Mouse (Mus musculus) CH12.LX (cell line): ENCODE results near the gene Fry. TPM values are rescaled to one million over a fixed set of nuclear protein-coding genes. Genes with fewer than 3 reads are reported as not detected.

Experiments
- DNase-seq: peaks from one replicate; pipeline ENCODE4 v3.0.0-alpha.2; 2013; ENCODE audit errors: extremely low read depth
- H3K27ac ChIP-seq: 2 replicates; pipeline ENCODE4 v1.5.1; 2012; ENCODE audit warnings: low read depth, mild to moderate bottlenecking, control low read depth, moderate library complexity; ENCODE audit not compliant: insufficient read depth
- H3K27me3 ChIP-seq: replicated peaks from 2 replicates; pipeline ENCODE3; 2012; ENCODE audit warnings: inconsistent platforms
- H3K36me3 ChIP-seq, 2 experiments: replicated peaks in 1 of 2; 2 replicates each; pipeline versions ENCODE3 to v1.6.1; 2012; ENCODE audit warnings: inconsistent platforms in 1 of 2, low read length in 1 of 2, mild to moderate bottlenecking in 1 of 2, mixed read lengths in 1 of 2, moderate library complexity in 1 of 2; ENCODE audit not compliant: control insufficient read depth in 1 of 2, insufficient read depth in 1 of 2
- H3K4me1 ChIP-seq, 2 experiments: 2 replicates each; pipeline ENCODE4 v1.6.1; 2012; ENCODE audit warnings: inconsistent platforms in 1 of 2, moderate library complexity in 1 of 2; ENCODE audit not compliant: insufficient read depth in 2 of 2, control insufficient read depth in 1 of 2
- H3K4me2 ChIP-seq: 2 replicates; pipeline ENCODE4 v1.6.1; 2012; ENCODE audit warnings: low read depth, mild to moderate bottlenecking, control low read depth; ENCODE audit not compliant: poor library complexity, insufficient read depth, severe bottlenecking
- H3K4me3 ChIP-seq, 3 experiments: fragments of 150-350 bp in 1 of 3; sonication (generic) in 1 of 3; replicated peaks in 1 of 3; 2 replicates each; pipeline versions ENCODE3 to v1.5.1; 2011 to 2012; ENCODE audit warnings: low read depth in 2 of 3, low read length in 2 of 3, mild to moderate bottlenecking in 2 of 3, moderate library complexity in 2 of 3, control low read depth in 1 of 3, improper control_type of control experiment in 1 of 3, inconsistent platforms in 1 of 3, mixed read lengths in 1 of 3; ENCODE audit not compliant: poor library complexity in 1 of 3
- H3K79me2 ChIP-seq: replicated peaks from 2 replicates; pipeline ENCODE4 v1.6.1; 2012; ENCODE audit warnings: mild to moderate bottlenecking, moderate library complexity; ENCODE audit not compliant: control insufficient read depth, poor library complexity, insufficient read depth, severe bottlenecking; ENCODE audit errors: extremely low read depth
- H3K9ac ChIP-seq: 2 replicates; pipeline ENCODE4 v1.6.1; 2012; ENCODE audit warnings: low read depth, mild to moderate bottlenecking, control low read depth, moderate library complexity; ENCODE audit not compliant: insufficient read depth
- H3K9me3 ChIP-seq: replicated peaks from 2 replicates; pipeline ENCODE3; 2012; ENCODE audit warnings: low read length, inconsistent platforms, mixed read lengths
- BHLHE40 ChIP-seq: IDR thresholded peaks from 2 replicates; pipeline ENCODE4 v1.6.1; 2011; ENCODE audit warnings: mild to moderate bottlenecking, low read depth, low read length, improper control_type of control experiment
- CHD1 ChIP-seq: IDR thresholded peaks from 2 replicates; pipeline ENCODE4 v1.6.1; 2012; ENCODE audit warnings: low read depth, low read length, improper control_type of control experiment, inconsistent platforms
- ETS1 ChIP-seq: conservative IDR thresholded peaks from 2 replicates; pipeline ENCODE4 v1.6.1; 2012; ENCODE audit warnings: low read depth, mild to moderate bottlenecking, inconsistent platforms, low read length, improper control_type of control experiment, moderate library complexity
- GABPA ChIP-seq: IDR thresholded peaks from 2 replicates; pipeline ENCODE4 v1.6.1; 2012; ENCODE audit warnings: low read depth, low read length, improper control_type of control experiment, inconsistent platforms; ENCODE audit not compliant: insufficient replicate concordance
- HCFC1 ChIP-seq: IDR thresholded peaks from 2 replicates; pipeline ENCODE4 v1.6.1; 2012; ENCODE audit warnings: low read depth, mild to moderate bottlenecking, inconsistent platforms, low read length, improper control_type of control experiment
- IRF4 ChIP-seq: IDR thresholded peaks from 2 replicates; pipeline ENCODE4 v1.6.1; 2014; ENCODE audit warnings: low read depth, mild to moderate bottlenecking, inconsistent platforms, low read length, improper control_type of control experiment
- JUN ChIP-seq: IDR thresholded peaks from 2 replicates; pipeline ENCODE4 v1.6.1; 2011; ENCODE audit warnings: low read depth, mild to moderate bottlenecking, low read length, improper control_type of control experiment, moderate library complexity; ENCODE audit not compliant: insufficient read depth
- JUND ChIP-seq: conservative IDR thresholded peaks from 2 replicates; pipeline ENCODE4 v1.6.1; 2011; ENCODE audit warnings: low read depth, low read length, improper control_type of control experiment
- KAT2A ChIP-seq: IDR thresholded peaks from 2 replicates; pipeline ENCODE4 v1.6.1; 2012; ENCODE audit warnings: low read length, improper control_type of control experiment, inconsistent platforms; ENCODE audit not compliant: insufficient replicate concordance
- MAFK ChIP-seq: IDR thresholded peaks from 2 replicates; pipeline ENCODE4 v1.6.1; 2011; ENCODE audit warnings: low read length, improper control_type of control experiment; ENCODE audit not compliant: insufficient replicate concordance
- MAZ ChIP-seq: IDR thresholded peaks from 2 replicates; pipeline ENCODE4 v1.6.1; 2012; ENCODE audit warnings: low read depth, mild to moderate bottlenecking, inconsistent platforms, low read length, improper control_type of control experiment, moderate library complexity
- MXI1 ChIP-seq: IDR thresholded peaks from 2 replicates; pipeline ENCODE4 v1.6.1; 2011; ENCODE audit warnings: mild to moderate bottlenecking, low read depth, low read length, improper control_type of control experiment
- MYC ChIP-seq: IDR thresholded peaks from 2 replicates; pipeline ENCODE4 v1.6.1; 2011; ENCODE audit warnings: low read depth, mild to moderate bottlenecking, improper control_type of control experiment, low read length
- NRF1 ChIP-seq: IDR thresholded peaks from 2 replicates; pipeline ENCODE4 v1.6.1; 2014; ENCODE audit warnings: low read depth, mild to moderate bottlenecking, inconsistent platforms, low read length, improper control_type of control experiment, moderate library complexity
- RAD21 ChIP-seq: IDR thresholded peaks from 2 replicates; pipeline ENCODE4 v1.6.1; 2011; ENCODE audit warnings: low read depth, mild to moderate bottlenecking, low read length, improper control_type of control experiment, moderate library complexity
- RCOR1 ChIP-seq: conservative IDR thresholded peaks from 2 replicates; pipeline ENCODE4 v1.6.1; 2012; ENCODE audit warnings: low read depth, mild to moderate bottlenecking, inconsistent platforms, low read length, improper control_type of control experiment
- SIN3A ChIP-seq: IDR thresholded peaks from 2 replicates; pipeline ENCODE4 v1.6.1; 2012; ENCODE audit warnings: low read length, improper control_type of control experiment, inconsistent platforms
- SMC3 ChIP-seq: IDR thresholded peaks from 2 replicates; pipeline ENCODE4 v1.6.1; 2011; ENCODE audit warnings: low read depth, low read length, improper control_type of control experiment
- TBP ChIP-seq: conservative IDR thresholded peaks from 2 replicates; pipeline ENCODE4 v1.6.1; 2011; ENCODE audit warnings: low read depth, low read length, improper control_type of control experiment
- TCF12 ChIP-seq: IDR thresholded peaks from 2 replicates; pipeline ENCODE4 v1.6.1; 2014; ENCODE audit warnings: low read depth, mild to moderate bottlenecking, inconsistent platforms, low read length, improper control_type of control experiment
- UBTF ChIP-seq: IDR thresholded peaks from 2 replicates; pipeline ENCODE4 v1.6.1; 2012; ENCODE audit warnings: low read depth, mild to moderate bottlenecking, inconsistent platforms, low read length, improper control_type of control experiment, moderate library complexity
- USF1 ChIP-seq: IDR thresholded peaks from 2 replicates; pipeline ENCODE4 v1.6.1; 2014; ENCODE audit warnings: low read depth, mild to moderate bottlenecking, inconsistent platforms, low read length, improper control_type of control experiment
- USF2 ChIP-seq: conservative IDR thresholded peaks from 2 replicates; pipeline ENCODE4 v1.6.1; 2011; ENCODE audit warnings: low read depth, low read length, improper control_type of control experiment
- ZC3H11A ChIP-seq: IDR thresholded peaks from 2 replicates; pipeline ENCODE4 v1.6.1; 2012; ENCODE audit warnings: low read depth, mild to moderate bottlenecking, inconsistent platforms, low read length, improper control_type of control experiment
- ZNF384 ChIP-seq: IDR thresholded peaks from 2 replicates; pipeline ENCODE4 v1.6.1; 2012; ENCODE audit warnings: low read depth, low read length, improper control_type of control experiment, inconsistent platforms
- dilution Hi-C: fragments of 300-500 bp; cut with MboI; formaldehyde crosslinking; loops from 2 replicates; pipeline ENCODE4 v1.14.3; 2020; ENCODE audit warnings: low sequenced_read_pairs; ENCODE audit not compliant: extremely low pct_unique_long_range_greater_than_20kb, extremely low pct_ligation_motif_present
- in situ Hi-C: fragments of 300-500 bp; cut with MboI; formaldehyde crosslinking; loops from 3 replicates; pipeline ENCODE4 v1.14.3; 2019; ENCODE audit warnings: low sequenced_read_pairs, low pct_ligation_motif_present, low pct_unique_long_range_greater_than_20kb, mixed read lengths
- polyA plus RNA-seq: library from polyadenylated mRNA; unstranded; fragments of >175 nt; gene quantifications from 2 replicates; pipeline ENCODE4 v1.2.1, GENCODE M21; 2012; ENCODE audit warnings: low read depth; ENCODE audit not compliant: insufficient read length
- total RNA-seq, 2 experiments: library from RNA; depleted of rRNA; stranded (reverse); fragments of 300-350 nt in 1 of 2; fragments of >200 nt in 1 of 2; gene quantifications; 2 replicates each; pipeline ENCODE4 v1.2.3; 2012 to 2014

The Fry gene
- total and polyA plus RNA-seq, 3 experiments = 0.34 to 0.80 (median 0.34) TPM

GRCm38 (mm10) chr5:150372956-150373355 is 254.5 kb downstream of the Fry start:
- Histone ChIP-seq H3K79me2 (no peaks in the 10 kb centered on the region), H3K27ac (no peak overlapping the region), H3K27me3 (no peaks in the 10 kb centered on the region), H3K36me3 (no peaks in the 10 kb centered on the region), H3K9ac (no peak overlapping the region), H3K4me2 (no peak overlapping the region), H3K4me1 (no peaks in the 10 kb centered on the region), H3K4me3 (no peak overlapping the region), H3K9me3 (peaks cover 23% of the 10 kb centered on the region)
- no peak for TF ChIP-seq TBP
- TF ChIP-seq ZNF384 = no peak
- no peak for TF ChIP-seq RCOR1
- TF ChIP-seq NRF1 = no peak
- TF ChIP-seq CHD1 = no peak
- no peak for TF ChIP-seq MXI1
- no peak for TF ChIP-seq RAD21
- TF ChIP-seq MAZ = no peak
- no peak for TF ChIP-seq UBTF
- TF ChIP-seq JUND = no peak
- TF ChIP-seq GABPA = no peak
- no peak for DNase-seq
- dilution Hi-C loops = no loop called here
- in situ Hi-C loops = no loop called here

- H3K9me3 ChIP-seq = peaks cover 18% of the 10 kb centered on the region
- H3K27me3 ChIP-seq = no peaks in the 10 kb centered on the region
- H3K79me2 ChIP-seq = no peaks in the 10 kb centered on the region
- no peak overlapping the region for H3K4me2 ChIP-seq
- dilution Hi-C loops = no loop called here
- no peak for TF ChIP-seq GABPA
- no peak for TF ChIP-seq ETS1
- TF ChIP-seq ZC3H11A = no peak
- no peak for TF ChIP-seq USF2
- TF ChIP-seq RAD21 = no peak
- TF ChIP-seq MYC = no peak
- no peak for TF ChIP-seq BHLHE40
- TF ChIP-seq HCFC1 = no peak
- TF ChIP-seq JUN = no peak
- no peak for TF ChIP-seq KAT2A
- no peak for TF ChIP-seq TCF12
- no peak for TF ChIP-seq JUND
- no peak for TF ChIP-seq USF1
- no peak for TF ChIP-seq SIN3A
- no peak for TF ChIP-seq MAFK
- TF ChIP-seq SMC3 = no peak
- no peak for TF ChIP-seq IRF4
- DNase-seq = no peak
- H3K4me3 ChIP-seq = no peak overlapping the region
- no peaks in the 10 kb centered on the region for H3K4me1 ChIP-seq
- no peak overlapping the region for H3K27ac ChIP-seq
- in situ Hi-C loops = no loop called here
- H3K9ac ChIP-seq = no peak overlapping the region
- H3K36me3 ChIP-seq = no peaks in the 10 kb centered on the region
These were observed 256.5 kb downstream of the Fry start for GRCm38 (mm10) chr5:150374778-150375559.
